Mouse (Mus musculus) left cerebral cortex, adult 2 months (tissue): ENCODE data around the gene Ifnlr1. TPM values are rescaled to one million over a fixed set of nuclear protein-coding genes. Genes with fewer than 3 reads are reported as not detected.

Source experiments
- DNase-seq, 2 experiments: peaks; one replicate each; pipeline ENCODE4 v3.0.0; 2021 to 2022; ENCODE audit warnings: low spot score in 2 of 2, mixed read lengths in 1 of 2; ENCODE audit errors: extremely low spot score in 1 of 2
- H3K27ac ChIP-seq: fragments of 200-600 bp; 2 replicates; pipeline ENCODE4 v1.8.1; 2022
- H3K4me3 ChIP-seq: fragments of 200-600 bp; 2 replicates; pipeline ENCODE4 v1.8.1; 2022
- CTCF ChIP-seq: fragments of 200-600 bp; IDR thresholded peaks from 2 replicates; pipeline ENCODE4 v1.8.1; 2022; ENCODE audit warnings: antibody characterized with exemption, mild to moderate bottlenecking, moderate library complexity
- intact Hi-C: fragments of 180-260 bp; cut with DNase I; formaldehyde crosslinking; loops from one replicate; pipeline ENCODE4 v1.15.1; 2025
- total RNA-seq, 2 experiments: library from RNA; stranded (reverse); gene quantifications; 2 replicates each; pipeline ENCODE4 v1.2.3; 2021

Ifnlr1 gene
- total RNA-seq, 2 experiments from 2014 or later, result 0.16 to 0.25 TPM

DNA sequence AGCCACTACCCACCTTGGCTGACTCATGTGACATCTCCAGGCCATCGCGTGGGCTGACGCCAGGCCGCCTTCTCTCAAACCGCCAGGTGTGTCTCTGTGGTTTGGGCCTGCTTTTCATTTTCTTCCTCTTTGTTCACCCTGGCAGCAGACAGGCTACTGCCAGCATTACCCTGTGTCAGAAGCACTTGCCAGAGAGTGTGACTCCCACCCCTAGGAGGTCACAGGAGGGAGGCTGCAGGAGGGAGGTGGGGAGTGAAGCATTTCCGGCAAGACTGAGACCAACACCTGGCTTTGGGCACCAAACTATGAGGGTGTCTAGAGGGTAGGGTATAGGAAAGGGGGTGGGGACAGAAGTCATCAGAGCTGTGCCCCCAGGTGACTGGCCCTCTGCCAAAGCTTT, 21.4 kb upstream of the Ifnlr1 start:
- intact Hi-C loops, result loop anchor here (5.0 kb wide), 1 partner anchor 282 kb away; no protein-coding TSS in a partner anchor
- no peak for TF ChIP-seq CTCF
- DNase-seq, result no peak
- Histone ChIP-seq H3K4me3 (no peak overlapping the region), H3K27ac (no peak overlapping the region)

DNA sequence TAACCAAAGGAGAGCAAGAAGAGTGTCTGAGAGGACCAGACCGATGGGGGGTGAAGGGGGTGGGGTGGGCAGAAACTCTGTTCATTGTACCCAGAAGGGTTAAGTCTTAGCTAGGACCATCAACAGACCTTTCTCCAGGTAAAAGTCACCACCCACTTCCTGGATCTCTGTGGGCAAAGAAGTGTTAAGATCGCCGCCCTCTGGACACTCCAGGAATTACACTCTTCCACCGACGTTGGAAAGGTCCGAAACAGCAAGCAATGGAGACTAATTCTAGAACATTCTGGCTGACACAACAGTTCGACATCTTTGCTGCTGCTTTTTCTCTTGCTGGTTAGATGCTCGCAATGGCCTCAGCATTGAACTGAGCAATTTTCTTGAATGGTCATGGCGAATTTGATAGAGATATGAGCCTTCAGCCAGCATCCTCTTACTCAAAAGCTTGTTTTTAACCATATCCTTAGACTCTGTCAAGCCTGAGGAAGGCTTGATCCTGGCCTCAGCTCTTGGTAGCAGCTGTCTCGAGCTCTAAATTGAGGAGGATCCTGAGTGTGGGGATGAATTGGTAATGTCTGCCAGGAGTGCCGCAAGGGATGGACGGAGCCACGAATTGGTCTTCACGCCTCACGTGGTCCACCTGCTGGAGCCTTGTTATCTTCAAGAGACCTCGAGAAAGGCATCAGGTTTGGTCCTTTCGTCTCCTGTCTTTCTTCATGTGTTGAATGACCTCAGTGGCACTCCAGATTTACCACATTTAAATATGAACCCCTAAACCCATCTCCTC, 19.7 kb upstream of the Ifnlr1 start:
- Histone ChIP-seq H3K27ac (no peak overlapping the region), H3K4me3 (no peak overlapping the region)
- intact Hi-C loops, result loop anchor here (5.0 kb wide), 1 partner anchor 284 kb away; no protein-coding TSS in a partner anchor
- peak in 1 of 2 experiments; percentile 23 for DNase-seq
- peak; percentile 60 for TF ChIP-seq CTCF

DNA sequence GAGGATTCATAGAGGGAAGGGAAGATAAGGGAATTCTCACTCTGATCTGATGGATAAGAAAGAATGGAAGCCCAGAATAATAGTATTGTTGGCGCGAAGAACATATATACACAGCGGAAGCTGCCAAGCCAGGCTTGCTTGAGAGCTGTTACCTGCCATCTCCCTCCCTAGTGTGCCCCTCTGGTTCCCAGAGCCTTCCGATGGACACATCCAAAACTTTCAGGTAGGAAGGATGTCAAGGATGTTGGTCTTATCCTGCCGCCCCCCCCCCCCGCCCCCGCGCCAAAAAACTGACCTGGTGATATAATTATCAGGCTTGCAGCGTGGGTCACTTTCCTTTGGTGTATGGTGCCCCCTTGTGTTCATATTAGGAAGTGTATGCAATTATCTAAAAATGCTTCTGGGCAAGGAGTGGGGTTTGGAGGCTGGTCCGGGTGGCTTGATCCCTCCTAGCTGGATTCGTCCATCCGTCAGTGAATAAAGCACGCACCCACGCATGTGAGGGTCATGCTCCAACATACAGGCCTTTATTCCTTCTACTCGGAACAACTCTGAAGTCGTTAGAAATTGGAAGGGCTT, 18.7 kb upstream of the Ifnlr1 start:
- intact Hi-C loops, result loop anchor here (1.0 to 5.0 kb wide), 3 partner anchors 150 to 285 kb away; no protein-coding TSS in a partner anchor

DNA sequence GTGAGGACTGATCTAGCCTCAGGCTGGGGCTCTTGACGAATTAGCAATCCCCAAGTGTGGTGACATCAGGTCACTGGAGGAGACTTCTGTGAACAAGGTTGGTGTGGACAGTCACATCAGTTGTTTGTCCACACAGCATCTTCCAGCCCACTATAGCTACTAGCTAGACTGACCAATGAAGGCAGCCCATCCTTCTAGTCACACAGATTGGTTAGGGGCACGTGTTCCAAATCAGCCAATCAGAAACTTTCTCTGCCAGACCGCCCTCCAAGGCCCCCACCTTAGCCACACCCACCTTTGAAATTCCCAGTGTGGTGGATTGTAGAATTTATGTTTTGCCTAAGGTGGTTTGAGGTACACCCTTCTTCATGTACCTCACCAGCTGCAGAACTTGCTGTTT, 12.6 kb upstream of the Ifnlr1 start:
- no peak for DNase-seq
- intact Hi-C loops, result no loop called here
- no peak overlapping the region for H3K4me3 ChIP-seq
- TF ChIP-seq CTCF, result no peak
- no peak overlapping the region for H3K27ac ChIP-seq

More for the DNA sequence above, 18.7 kb upstream of the Ifnlr1 start:
- Histone ChIP-seq H3K4me3 (no peak overlapping the region), H3K27ac (no peak overlapping the region)
- peak in 1 of 2 experiments; percentile 23 for DNase-seq
- TF ChIP-seq CTCF, result peak; percentile 69

DNA sequence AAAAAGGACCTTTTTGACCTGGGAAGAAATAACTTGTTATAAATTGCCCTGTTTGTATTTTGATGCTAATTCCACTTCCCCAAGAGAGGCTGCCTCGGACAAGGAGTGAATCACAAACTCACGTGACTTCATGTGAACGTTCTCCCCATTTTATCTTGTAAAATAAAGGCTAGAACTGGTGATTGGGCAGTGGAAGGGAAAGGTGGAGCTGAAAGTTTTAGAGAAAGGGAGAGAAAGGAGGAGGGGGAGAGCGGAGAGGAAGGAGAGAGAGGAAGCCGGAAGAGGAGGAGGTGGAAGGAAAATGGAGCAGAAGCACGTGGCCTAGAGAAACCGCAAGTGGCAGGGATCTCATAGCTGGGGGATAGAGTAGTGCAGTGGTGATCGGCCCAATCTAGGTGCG, 11.1 kb upstream of the Ifnlr1 start:
- no peak for DNase-seq
- Histone ChIP-seq H3K27ac (no peak overlapping the region), H3K4me3 (no peak overlapping the region)
- no peak for TF ChIP-seq CTCF
- intact Hi-C loops, result no loop called here

DNA sequence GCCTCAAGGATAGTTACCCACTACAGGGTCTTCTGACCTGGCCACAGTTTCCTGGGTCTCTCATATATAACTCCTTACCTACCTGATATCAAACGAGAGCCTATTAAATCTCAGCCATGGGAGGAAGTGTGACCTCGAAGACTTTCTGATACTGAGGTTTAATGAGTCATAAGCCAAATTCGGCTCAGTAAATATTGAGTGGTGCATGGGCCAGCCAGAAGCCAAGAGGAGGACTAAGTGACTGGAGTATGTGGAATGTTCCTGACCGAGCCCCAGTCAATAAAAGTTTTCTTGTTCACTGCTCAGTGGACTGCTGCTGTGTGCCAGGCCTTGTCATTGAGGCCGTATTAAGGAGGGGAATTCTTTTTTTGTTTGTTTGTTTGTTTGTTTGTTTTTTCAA, 9.6 kb upstream of the Ifnlr1 start:
- Histone ChIP-seq H3K27ac (no peak overlapping the region), H3K4me3 (no peak overlapping the region)
- no peak for DNase-seq
- intact Hi-C loops, result no loop called here
- no peak for TF ChIP-seq CTCF

DNA sequence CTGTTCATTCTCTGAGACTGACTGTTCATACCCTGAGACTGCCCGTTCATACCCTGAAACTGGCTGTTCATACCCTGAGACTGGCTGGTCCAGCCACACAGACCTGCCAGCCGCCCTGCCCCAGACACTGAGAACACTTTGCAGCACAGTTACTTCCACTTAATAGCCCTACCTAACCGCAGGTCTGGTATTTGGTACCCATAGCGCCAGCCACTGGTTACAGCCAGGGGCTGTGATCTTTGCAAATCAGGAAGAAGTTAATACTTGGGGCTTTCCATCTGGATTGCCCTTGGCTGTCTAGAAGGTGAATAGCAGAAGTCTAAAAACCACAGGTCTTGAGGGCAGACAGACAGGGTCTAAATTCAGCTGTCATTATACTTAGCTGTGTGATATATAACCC, 6.8 kb upstream of the Ifnlr1 start:
- no peak for DNase-seq
- no peak overlapping the region for H3K27ac ChIP-seq
- intact Hi-C loops, result no loop called here

DNA sequence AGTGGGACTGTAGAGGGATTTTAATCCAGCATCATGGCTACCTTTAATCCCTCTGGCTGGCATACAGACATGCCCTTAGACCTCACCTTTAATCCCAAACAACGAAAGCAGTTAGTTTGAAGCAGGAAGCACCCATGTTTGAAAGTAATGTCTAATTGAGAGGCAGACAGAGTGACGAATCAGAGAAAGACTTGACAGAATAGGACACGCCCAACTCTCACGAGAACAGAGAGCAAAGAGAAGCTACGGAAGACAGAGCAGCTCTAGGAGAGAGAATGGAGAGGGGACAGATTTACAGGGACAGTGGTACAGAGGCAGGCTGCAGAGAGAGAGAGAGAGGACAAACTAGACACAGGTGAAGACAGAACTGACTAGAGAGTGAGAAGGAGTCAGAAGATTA, 4.3 kb upstream of the Ifnlr1 start:
- intact Hi-C loops, result loop anchor here (5.0 kb wide), 1 partner anchor 76 kb away; the partner anchor contains the start of gene Myom3

More for the DNA sequence above, 6.8 kb upstream of the Ifnlr1 start:
- TF ChIP-seq CTCF, result no peak
- H3K4me3 ChIP-seq, result no peak overlapping the region

DNA sequence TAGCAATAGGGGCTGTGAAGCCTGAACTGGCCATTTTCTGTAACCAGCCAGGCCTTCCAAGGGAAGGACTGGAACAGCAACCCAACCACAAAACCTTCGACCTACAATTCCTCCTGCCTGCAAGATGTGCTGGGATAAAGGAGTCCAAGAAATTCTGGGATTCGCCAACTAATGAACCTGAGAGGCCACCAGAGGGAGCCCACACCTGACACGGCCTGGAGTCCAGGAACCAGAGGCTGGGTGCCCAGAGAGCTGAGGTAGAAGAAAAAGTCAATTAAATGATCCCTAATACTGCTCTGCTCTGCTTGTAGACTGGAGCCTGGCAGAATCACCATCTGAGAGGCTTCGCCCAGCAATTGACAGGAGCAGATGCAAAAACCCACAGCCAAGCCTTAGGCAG, 2.5 kb upstream of the Ifnlr1 start:
- Histone ChIP-seq H3K27ac (no peak overlapping the region), H3K4me3 (no peak overlapping the region)
- TF ChIP-seq CTCF, result peak; percentile 54
- DNase-seq, result peak in 1 of 2 experiments; percentile 21
- intact Hi-C loops, result loop anchor here (5.0 kb wide), 1 partner anchor 74 kb away; the partner anchor contains the start of gene Myom3

More for the DNA sequence above, 4.3 kb upstream of the Ifnlr1 start:
- Histone ChIP-seq H3K27ac (no peak overlapping the region), H3K4me3 (no peak overlapping the region)
- no peak for TF ChIP-seq CTCF
- DNase-seq, result no peak

DNA sequence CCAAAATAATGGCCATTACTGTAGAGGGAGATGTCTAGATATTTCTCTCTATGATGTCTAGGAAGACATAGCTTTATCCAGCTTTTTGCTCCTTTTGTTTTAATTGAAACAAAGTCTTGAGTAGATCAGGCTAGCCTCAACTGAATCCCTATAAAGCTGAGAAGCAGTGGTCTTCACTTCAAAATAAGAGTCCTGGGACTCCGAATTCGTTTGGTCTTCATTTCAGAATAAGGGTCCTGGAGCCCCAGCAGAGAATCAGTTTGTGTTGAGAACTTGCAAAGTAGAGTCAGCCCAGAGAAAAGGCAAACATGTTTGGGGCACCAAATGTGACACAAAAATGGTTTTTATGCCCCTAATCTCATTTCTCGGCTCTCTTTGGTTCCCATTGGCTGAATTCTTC, 1.4 kb upstream of the Ifnlr1 start:
- intact Hi-C loops, result loop anchor here (5.0 kb wide), 1 partner anchor 73 kb away; the partner anchor contains the start of gene Myom3
- H3K27ac ChIP-seq, result no peak overlapping the region
- no peak for TF ChIP-seq CTCF
- no peak for DNase-seq
- no peak overlapping the region for H3K4me3 ChIP-seq

DNA sequence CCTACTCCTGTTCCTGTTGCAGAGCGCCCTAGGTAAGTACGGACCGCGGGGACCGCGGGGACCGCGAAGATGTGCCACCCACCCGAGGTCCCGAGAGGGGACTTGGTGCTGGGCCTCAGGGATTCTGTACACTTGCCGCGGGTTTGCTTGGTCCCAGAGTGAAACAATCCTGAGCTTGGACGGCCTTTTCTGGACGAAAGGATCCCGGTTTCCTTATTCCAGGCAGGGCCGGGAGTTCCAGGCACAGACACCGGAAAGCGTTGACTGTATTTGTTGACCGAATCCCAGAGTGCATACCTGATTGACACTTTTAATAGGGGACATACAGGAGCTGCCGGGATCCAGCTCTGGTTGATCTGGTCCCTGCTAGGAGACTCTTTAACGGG, 474 bp downstream of the Ifnlr1 start:
- TF ChIP-seq CTCF, result no peak
- peak overlapping the region; percentile 51 for H3K4me3 ChIP-seq
- intact Hi-C loops, result no loop called here

DNA sequence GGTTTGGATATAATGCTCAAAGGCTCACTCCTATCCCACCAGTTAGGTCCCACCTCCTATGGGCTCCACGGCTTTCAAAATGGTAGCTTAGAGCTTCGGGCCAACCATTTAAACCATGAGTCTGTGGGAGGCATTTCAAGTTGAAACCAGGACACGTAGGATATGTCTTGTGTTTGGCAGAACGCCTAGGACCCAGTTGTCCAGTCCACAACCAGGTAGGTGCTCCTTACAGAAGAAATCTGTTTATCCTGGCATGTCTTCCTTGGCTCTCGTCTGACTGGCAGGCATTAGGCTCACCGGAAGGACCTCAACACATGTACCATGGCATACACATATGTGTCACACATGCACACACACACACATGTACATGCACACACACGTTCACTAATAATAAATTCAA, 3.7 kb downstream of the Ifnlr1 start:
- H3K27ac ChIP-seq, result no peak overlapping the region
- no peak for TF ChIP-seq CTCF
- no peak overlapping the region for H3K4me3 ChIP-seq
- no peak for DNase-seq
- intact Hi-C loops, result no loop called here

More for the DNA sequence above, 474 bp downstream of the Ifnlr1 start:
- H3K27ac ChIP-seq, result no peak overlapping the region
- no peak for DNase-seq

DNA sequence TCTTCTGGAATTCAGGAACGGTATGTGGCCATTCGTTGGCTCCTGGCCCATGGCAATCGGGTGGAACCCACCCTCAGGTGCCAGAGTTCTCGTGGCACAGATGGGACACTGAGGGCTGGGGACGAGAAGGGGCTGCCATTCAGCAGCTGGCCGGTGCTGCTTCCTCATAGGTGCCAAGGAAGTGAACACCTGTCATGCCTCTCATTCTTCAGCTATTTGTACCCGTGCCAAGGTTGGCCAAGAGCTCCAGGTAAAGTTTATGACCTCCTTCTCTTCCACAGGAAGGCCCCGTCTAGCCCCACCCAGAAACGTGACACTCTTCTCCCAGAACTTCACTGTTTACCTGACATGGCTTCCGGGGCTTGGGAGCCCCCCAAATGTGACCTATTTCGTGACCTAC, 4.2 kb downstream of the Ifnlr1 start:
- DNase-seq, result no peak
- intact Hi-C loops, result no loop called here
- TF ChIP-seq CTCF, result no peak
- Histone ChIP-seq H3K27ac (no peak overlapping the region), H3K4me3 (no peak overlapping the region)
